Mouse (Mus musculus): ENCODE data around the gene Kcnk18. TPM values are rescaled to one million over a fixed set of nuclear protein-coding genes. Genes with fewer than 3 reads are reported as not detected.

The Kcnk18 gene
- polyA plus RNA-seq, 1 experiment from 2014 or later: not detected

DNA sequence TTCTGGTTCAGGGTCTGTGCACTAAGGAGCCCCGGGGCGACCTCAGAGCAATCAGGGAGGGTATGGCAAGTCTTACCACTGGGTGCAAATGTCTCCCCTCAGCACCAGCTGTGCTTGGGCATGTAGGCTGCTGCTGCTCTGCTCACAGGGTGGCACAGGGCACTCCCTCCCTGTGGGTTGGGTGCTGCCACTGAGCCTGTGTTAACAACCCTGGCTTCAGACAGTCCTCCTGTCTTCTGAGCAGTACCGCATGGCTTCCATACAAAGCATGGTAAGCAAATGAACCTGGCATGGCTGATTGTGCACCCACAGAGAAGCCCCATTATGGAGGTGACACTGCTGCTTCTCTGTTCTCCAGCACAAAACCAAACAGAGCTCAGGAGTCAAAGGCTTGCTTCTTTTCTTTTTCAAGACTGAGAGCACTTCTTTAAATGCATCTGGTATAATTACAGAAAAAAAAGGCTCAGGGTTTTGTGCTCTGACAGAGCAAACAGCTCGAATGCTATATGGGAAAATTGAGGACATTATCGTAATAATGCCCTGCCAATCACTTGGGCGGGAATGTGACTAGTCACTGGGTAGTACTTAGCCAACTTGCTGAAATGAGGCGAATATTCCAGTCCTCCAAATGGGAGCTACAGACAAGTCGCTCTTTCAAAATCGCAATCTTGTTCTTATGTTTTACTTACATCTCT lies 46.0 kb downstream of the Kcnk18 start:
- Histone ChIP-seq H3K4me3 (no peak overlapping the region), H3K4me2 (no peak overlapping the region), H3K36me3 (replicated peaks) (no peaks in the 10 kb centered on the region), H3K9me3 (no peaks in the 10 kb centered on the region), H3K27me3 (replicated peaks) (peaks cover 20% of the 10 kb centered on the region), H3K9ac (no peak overlapping the region), H3K27ac (peak overlapping the region; percentile 28; the same call in 1 of the 2 replicates), H3K4me1 (peaks cover 36% of the 10 kb centered on the region)
- WGBS: 42% methylated on average over 9 of the region's 9 CpGs
- no peak for ATAC-seq (replicated peaks)

DNA sequence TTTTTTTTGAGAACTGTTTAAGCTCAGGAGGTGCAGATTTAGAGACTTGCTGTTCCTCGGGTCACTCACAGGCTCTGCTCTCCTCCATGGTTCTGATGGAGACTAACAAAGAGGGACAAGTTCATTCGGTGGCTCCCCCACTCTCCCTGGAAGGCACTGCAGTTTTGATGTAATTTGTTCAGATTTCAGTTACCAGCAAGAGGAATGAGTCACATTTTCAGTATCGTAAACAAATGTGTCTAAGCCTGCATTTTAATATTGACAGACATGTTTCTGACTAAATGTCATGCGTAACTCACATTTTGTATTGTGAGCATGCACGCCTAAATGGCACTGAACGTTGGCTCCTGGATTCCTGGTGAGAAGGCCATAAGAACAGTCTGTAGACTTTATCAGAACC lies 46.9 kb downstream of the Kcnk18 start:
- Histone ChIP-seq H3K4me2 (no peak overlapping the region), H3K27ac (no peak overlapping the region; the same call in 1 of the 2 replicates), H3K36me3 (replicated peaks) (no peaks in the 10 kb centered on the region), H3K9me3 (no peaks in the 10 kb centered on the region), H3K4me3 (no peak overlapping the region), H3K9ac (no peak overlapping the region), H3K4me1 (peaks cover 27% of the 10 kb centered on the region), H3K27me3 (replicated peaks) (peaks cover 20% of the 10 kb centered on the region)
- WGBS: 46% methylated on average over 6 of the region's 6 CpGs
- ATAC-seq (replicated peaks): no peak

DNA sequence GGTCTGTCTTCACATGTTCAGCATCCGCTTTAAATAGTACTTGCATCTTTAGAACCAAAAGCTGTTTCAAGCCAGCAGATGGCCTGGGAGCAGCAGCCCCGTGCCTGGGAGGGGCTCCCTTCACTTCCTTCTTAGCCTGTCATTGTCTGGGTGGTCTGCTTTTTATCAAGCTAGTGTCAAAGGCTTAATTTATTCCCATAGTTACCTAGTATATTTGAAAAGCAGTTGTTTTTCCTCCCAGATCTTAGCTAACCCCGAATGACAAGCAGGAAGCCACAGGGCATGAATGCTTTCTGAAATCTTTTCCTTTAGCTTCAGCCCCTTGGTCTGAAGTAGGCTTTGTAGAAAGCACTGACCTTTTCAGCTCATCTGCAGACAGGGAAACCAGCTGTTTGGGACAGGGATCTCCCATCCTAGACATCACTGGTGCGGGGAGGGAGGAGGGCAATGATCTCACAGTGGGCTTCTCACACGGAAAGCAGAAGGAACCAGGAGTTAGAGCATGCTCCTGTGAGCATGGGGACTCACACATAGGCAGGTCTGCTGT lies 48.5 kb downstream of the Kcnk18 start:
- H3K9ac ChIP-seq: no peak overlapping the region
- no peak for ATAC-seq (replicated peaks)
- WGBS: 3% methylated on average over 5 of the region's 5 CpGs
- peak overlapping the region; percentile 15 for H3K4me2 ChIP-seq
- peaks cover 11% of the 10 kb centered on the region for H3K27me3 ChIP-seq (replicated peaks)
- peak overlapping the region; percentile 31 for H3K27ac ChIP-seq
- no peak overlapping the region for H3K4me3 ChIP-seq
- no peaks in the 10 kb centered on the region for H3K9me3 ChIP-seq
- peaks cover 22% of the 10 kb centered on the region for H3K4me1 ChIP-seq
- H3K36me3 ChIP-seq (replicated peaks): no peaks in the 10 kb centered on the region

DNA sequence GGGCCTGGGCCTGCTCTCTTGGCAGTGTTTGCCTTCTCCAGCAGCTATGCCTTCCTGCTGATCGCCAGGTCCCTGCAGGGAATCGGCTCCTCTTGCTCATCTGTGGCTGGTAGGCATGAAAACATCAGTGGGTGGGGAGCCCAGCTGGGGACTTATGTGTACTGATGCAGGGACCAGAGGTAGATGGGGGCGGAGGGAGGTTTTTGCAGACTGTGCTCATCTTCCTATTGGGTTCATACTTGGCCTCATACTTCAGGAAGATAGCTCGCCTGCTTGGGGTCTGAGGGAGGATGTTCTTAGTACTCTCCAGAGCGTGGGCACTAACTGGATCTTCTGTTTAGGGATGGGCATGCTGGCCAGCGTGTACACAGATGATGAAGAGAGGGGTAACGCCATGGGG lies 54.2 kb downstream of the Kcnk18 start:
- H3K4me2 ChIP-seq: no peak overlapping the region
- WGBS: 88% methylated on average over 7 of the region's 7 CpGs
- no peaks in the 10 kb centered on the region for H3K9me3 ChIP-seq
- no peaks in the 10 kb centered on the region for H3K36me3 ChIP-seq (replicated peaks)
- H3K4me3 ChIP-seq: no peak overlapping the region
- ATAC-seq (replicated peaks): no peak
- no peak overlapping the region for H3K27ac ChIP-seq
- no peaks in the 10 kb centered on the region for H3K27me3 ChIP-seq (replicated peaks)
- no peak overlapping the region for H3K9ac ChIP-seq
- 0 out of 2 replicates have a peak, but pooled peaks cover 3% of the 10 kb centered on the region for H3K4me1 ChIP-seq

DNA sequence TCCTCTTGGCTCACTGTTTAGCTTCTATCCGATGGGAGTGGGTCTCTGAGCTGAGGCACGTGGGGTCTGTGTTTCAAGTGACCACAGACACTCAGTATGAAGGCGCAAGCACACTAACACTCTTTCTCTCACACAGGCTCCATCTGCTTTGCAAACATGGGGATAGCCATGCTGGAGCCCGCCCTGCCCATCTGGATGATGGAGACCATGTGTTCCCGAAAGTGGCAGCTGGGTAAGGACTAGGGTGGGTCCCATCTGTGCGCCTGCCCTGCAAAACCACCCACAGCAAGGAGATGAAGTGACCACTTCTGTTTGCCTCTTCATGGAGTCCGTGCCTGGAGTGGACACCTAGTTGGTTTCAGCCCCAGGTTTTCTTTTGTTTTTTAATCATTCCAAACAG lies 57.3 kb downstream of the Kcnk18 start:
- no peaks in the 10 kb centered on the region for H3K9me3 ChIP-seq
- H3K4me1 ChIP-seq: no peaks in the 10 kb centered on the region
- H3K27ac ChIP-seq: no peak overlapping the region
- no peaks in the 10 kb centered on the region for H3K27me3 ChIP-seq (replicated peaks)
- H3K4me3 ChIP-seq: no peak overlapping the region
- WGBS: 85% methylated on average over 7 of the region's 7 CpGs
- no peak for ATAC-seq (replicated peaks)
- H3K4me2 ChIP-seq: no peak overlapping the region
- H3K36me3 ChIP-seq (replicated peaks): no peaks in the 10 kb centered on the region
- no peak overlapping the region for H3K9ac ChIP-seq

DNA sequence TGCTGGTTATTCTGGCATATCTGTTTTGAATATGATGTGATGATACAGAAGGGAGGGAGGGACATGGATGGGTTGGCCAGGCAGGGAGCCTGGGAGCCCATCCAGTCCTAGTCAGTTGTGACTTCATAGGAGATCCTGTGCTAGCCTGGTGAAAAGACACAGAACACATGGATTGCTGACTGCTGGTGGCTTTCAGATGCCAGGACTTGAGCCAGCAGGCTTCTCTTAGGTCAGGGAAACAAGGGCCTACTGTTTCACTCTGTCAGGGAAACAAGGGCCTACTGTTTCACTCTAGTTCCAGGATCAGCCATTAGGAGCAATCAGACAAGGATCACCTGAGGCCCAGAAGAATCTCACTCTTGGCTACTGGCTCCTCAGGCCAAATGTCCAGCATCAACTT lies 61.8 kb downstream of the Kcnk18 start:
- no peak overlapping the region for H3K27ac ChIP-seq
- no peak overlapping the region for H3K4me3 ChIP-seq
- no peak overlapping the region for H3K4me2 ChIP-seq
- H3K9me3 ChIP-seq: no peaks in the 10 kb centered on the region
- no peaks in the 10 kb centered on the region for H3K36me3 ChIP-seq (replicated peaks)
- no peaks in the 10 kb centered on the region for H3K4me1 ChIP-seq
- H3K9ac ChIP-seq: no peak overlapping the region
- ATAC-seq (replicated peaks): no peak
- no peaks in the 10 kb centered on the region for H3K27me3 ChIP-seq (replicated peaks)

DNA sequence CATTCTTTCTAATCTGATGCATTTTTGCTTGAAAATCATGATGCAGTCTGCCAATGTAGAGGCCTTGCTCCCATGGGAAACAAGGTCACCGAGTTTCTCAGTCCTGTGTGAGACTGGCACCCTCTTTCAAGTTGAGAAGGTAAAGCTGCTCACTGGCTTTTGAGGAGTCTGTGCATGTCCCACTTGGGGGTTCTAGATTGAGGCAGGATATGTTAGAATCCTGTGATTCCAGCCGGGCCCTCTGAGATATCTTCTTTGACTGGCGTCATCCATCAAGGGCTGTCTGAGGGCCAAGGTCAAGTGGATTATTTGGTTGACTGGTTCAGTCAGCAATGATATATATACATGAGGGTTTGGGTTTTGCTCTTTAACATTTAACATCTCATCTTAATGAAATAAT lies 63.0 kb downstream of the Kcnk18 start:
- no peaks in the 10 kb centered on the region for H3K36me3 ChIP-seq (replicated peaks)
- H3K27me3 ChIP-seq (replicated peaks): no peaks in the 10 kb centered on the region
- no peak overlapping the region for H3K4me2 ChIP-seq
- WGBS: 78% methylated on average over 3 of the region's 3 CpGs
- H3K9me3 ChIP-seq: no peaks in the 10 kb centered on the region
- H3K4me3 ChIP-seq: no peak overlapping the region
- ATAC-seq (replicated peaks): no peak
- H3K9ac ChIP-seq: no peak overlapping the region
- no peaks in the 10 kb centered on the region for H3K4me1 ChIP-seq
- no peak overlapping the region for H3K27ac ChIP-seq

Other genes with a start within 250 kb of the Kcnk18 start
- 38.3 and 45.0 TPM in 2 replicates for gene Shtn1, start 143.1 kb upstream of the Kcnk18 start, polyA plus RNA-seq (2015; fragmentation: Nextera tagmentation; extraction: Ambion mirVana)
- gene Vax1, start 49.2 kb upstream of the Kcnk18 start, polyA plus RNA-seq (2015; fragmentation: Nextera tagmentation; extraction: Ambion mirVana): 0.92 and 1.0 TPM in 2 replicates
- 21.8 and 28.3 TPM in 2 replicates for gene Slc18a2, start 41.7 kb downstream of the Kcnk18 start, polyA plus RNA-seq (2015; fragmentation: Nextera tagmentation; extraction: Ambion mirVana)
- 7.3 and 8.0 TPM in 2 replicates for gene Rps12-ps3, start 103.1 kb downstream of the Kcnk18 start, polyA plus RNA-seq (2015; fragmentation: Nextera tagmentation; extraction: Ambion mirVana)
- 9.9 and 10.3 TPM in 2 replicates for gene Pdzd8, start 126.6 kb downstream of the Kcnk18 start, polyA plus RNA-seq (2015; fragmentation: Nextera tagmentation; extraction: Ambion mirVana)
- gene Emx2, start 239.2 kb downstream of the Kcnk18 start, polyA plus RNA-seq (2015; fragmentation: Nextera tagmentation; extraction: Ambion mirVana): 15.5 and 18.2 TPM in 2 replicates